Mouse (Mus musculus) liver, postnatal 0 days (tissue): Measurements from ENCODE around the gene Slc38a1.

Experiments
- CTCF ChIP-seq: sonication (generic); IDR thresholded peaks from 2 replicates; pipeline ENCODE4 v1.5.1; 2016; ENCODE audit warnings: antibody characterized with exemption, low read depth
- EP300 ChIP-seq: IDR thresholded peaks from 2 replicates; pipeline ENCODE4 v1.6.1; 2016; ENCODE audit warnings: antibody characterized with exemption, low read depth, mild to moderate bottlenecking

GRCm38 (mm10) chr15:96536412-96536811 lies 106.3 kb downstream of the Slc38a1 start:
- no peak for TF ChIP-seq CTCF
- no peak for TF ChIP-seq EP300
